Mouse (Mus musculus) adrenal gland, adult 10 weeks (tissue): ENCODE data around the gene Syde2. TPM values are rescaled to one million over a fixed set of nuclear protein-coding genes. Genes with fewer than 3 reads are reported as not detected.

ENCODE experiments used
- polyA plus RNA-seq: library from polyadenylated mRNA; stranded (reverse); fragments of 350-450 nt; fragmentation: Illumina TruSeq; extraction: RNeasy Lipid Tissue Mini Kit (QIAGEN cat#74804); gene quantifications from one replicate; pipeline ENCODE4 v1.2.3, GENCODE M21; 2014; ENCODE audit warnings: low read depth, low replicate concordance

Gene Syde2
- polyA plus RNA-seq = 4.8 TPM

GRCm38 (mm10) chr3:145987268-145987969, at the start of gene Syde2:
Syde2 (plus strand) TSS chr3:145987870.

Other genes starting within 250 kb of the Syde2 start
- gene Ddah1, start 229.2 kb upstream of the Syde2 start, polyA plus RNA-seq = 1.7 TPM
- 20.4 TPM for gene Bcl10, start 65.1 kb upstream of the Syde2 start, polyA plus RNA-seq
- 40.1 TPM for gene 2410004B18Rik, start 49.9 kb upstream of the Syde2 start, polyA plus RNA-seq
- not detected for gene Wdr63, start 120.3 kb downstream of the Syde2 start, polyA plus RNA-seq
- not detected for gene Mcoln3, start 129.6 kb downstream of the Syde2 start, polyA plus RNA-seq
- gene Mcoln2, start 162.0 kb downstream of the Syde2 start, polyA plus RNA-seq = not detected
- gene Lpar3, start 233.1 kb downstream of the Syde2 start, polyA plus RNA-seq = 0.52 TPM